Comparison of ENCODE assay signal across 8 mouse cellular contexts in the genomic region with DNA sequence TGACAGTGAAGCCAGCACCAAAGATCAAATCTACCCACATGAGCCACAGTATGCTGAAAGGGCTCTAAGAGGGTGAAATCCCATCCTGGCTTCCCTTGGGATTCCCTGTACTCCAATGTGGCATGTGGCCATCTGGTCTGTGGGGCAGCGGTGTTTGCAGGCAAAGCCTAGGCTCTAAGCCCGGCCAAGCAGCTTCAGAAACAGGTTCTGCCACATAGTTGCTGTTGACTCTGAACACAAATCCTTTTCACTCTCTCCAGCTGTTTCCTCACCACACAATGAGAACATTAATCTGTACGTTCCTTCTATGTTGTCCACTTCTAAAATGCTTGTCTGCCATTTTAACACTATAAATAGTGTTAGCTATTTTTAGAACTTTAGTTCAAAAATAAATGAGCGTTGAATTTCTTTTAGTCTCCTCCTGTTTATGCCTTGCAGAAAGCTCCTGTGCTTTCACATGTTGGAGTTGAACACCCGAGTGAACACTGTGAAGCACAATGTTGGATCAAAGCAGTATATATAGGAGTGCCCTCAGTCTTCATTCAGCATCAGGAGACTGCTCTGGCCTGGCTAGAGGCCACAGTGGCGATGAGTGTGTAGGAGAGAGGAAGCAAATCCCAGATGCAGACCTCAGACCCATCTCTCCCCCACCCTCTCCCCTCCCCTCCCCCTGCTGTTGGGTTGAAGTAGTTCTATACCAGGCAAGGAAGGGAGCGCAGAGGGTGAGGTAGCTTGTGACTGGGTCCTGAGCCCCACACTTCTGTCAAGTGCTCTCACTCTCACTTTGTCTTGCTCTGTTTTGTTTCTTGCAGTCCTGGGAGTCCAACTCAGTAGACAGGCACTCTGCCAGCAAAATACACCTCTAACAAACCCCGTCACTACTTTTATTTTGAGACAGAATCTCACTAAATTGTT.
DNase-seq lines count a peak whose midpoint lies in the region; ATAC-seq lines count a peak whose summit lies in the region.

No protein-coding gene starts in this region.

- no peak overlapping the region for H3K4me2 ChIP-seq in limb, embryonic 15.5 days

- no peak overlapping the region for H3K9ac ChIP-seq in limb, embryonic 15.5 days

- no peaks in the 10 kb centered on the region for H3K27me3 ChIP-seq in limb, embryonic 15.5 days

- 48% methylated on average over 8 of the region's 8 CpGs for WGBS in limb, embryonic 15.5 days

- peaks cover 7% of the 10 kb centered on the region; the same call in 1 of the 2 replicates for H3K36me3 ChIP-seq in limb, embryonic 15.5 days

- H3K4me1 ChIP-seq in limb, embryonic 15.5 days, result peaks cover 18% of the 10 kb centered on the region

- peak overlapping the region; percentile 76 for H3K27ac ChIP-seq in limb, embryonic 15.5 days

- intact Hi-C loops in heart, postnatal 10 days (cut with DNase I), result no loop called here
- intact Hi-C loops in left cerebral cortex, postnatal 25 days (cut with DNase I), result no loop called here

- no peak overlapping the region for H3K4me3 ChIP-seq in limb, embryonic 15.5 days

- H3K9me3 ChIP-seq in limb, embryonic 15.5 days, result no peaks in the 10 kb centered on the region

- peak; percentile 34 for DNase-seq in adrenal gland, adult 2 months
- DNase-seq in adrenal gland, postnatal 4 days (ENCODE audit: low spot score in 2 of 2), result no peak
- peak; percentile 28 for DNase-seq in adrenal gland, postnatal 25 days
- peak; percentile 40 to 58 for DNase-seq in heart, postnatal 10 days
- no peak for DNase-seq in right cerebral cortex, postnatal 4 days
- no peak for DNase-seq in left cerebral cortex, postnatal 25 days (ENCODE audit: low spot score in 2 of 2)
- DNase-seq in thymus, postnatal 0 days (ENCODE audit: low spot score), result no peak

- ATAC-seq in limb, embryonic 15.5 days (ENCODE audit: insufficient number of reproducible peaks, low FRiP score, low TSS enrichment, low read depth), result no peak

Comparison
In these comparisons a context has a peak if more than half of its experiments do, and no peak if none do; other contexts are left out.
1. DNase-seq: peak in adrenal gland, adult 2 months (single experiment), adrenal gland, postnatal 25 days (single experiment) and heart, postnatal 10 days (2 of 2); none in adrenal gland, postnatal 4 days (0 of 2), right cerebral cortex, postnatal 4 days (single experiment), left cerebral cortex, postnatal 25 days (0 of 2) and thymus, postnatal 0 days (single experiment).